Mouse (Mus musculus) liver, embryonic 14.5 days (tissue): ENCODE measurements at regions not wholly inside any gene's neighbourhood (a gene's known extent, or its start where the extent isn't known, plus 50 kb on each side); places are given as distances from the start of the nearest gene placed in this dataset.

Experiments used
- CTCF ChIP-seq: IDR thresholded peaks from 2 replicates; pipeline ENCODE4 v1.5.1; 2016; ENCODE audit warnings: antibody characterized with exemption, low read depth, control low read depth
- EP300 ChIP-seq: IDR thresholded peaks from 2 replicates; pipeline ENCODE4 v1.6.1; 2016; ENCODE audit warnings: antibody characterized with exemption, low read depth

- no peak for TF ChIP-seq CTCF
- TF ChIP-seq EP300, result no peak
Measured at GRCm38 (mm10) chr15:50963606-50964005, 2921.1 kb upstream of the Gm7489 start.
